Mouse (Mus musculus): Measurements from ENCODE around the gene Sema4d.

- TF ChIP-seq CTCF (IDR thresholded peaks at IDR 0.05; ENCODE audit: borderline replicate concordance, extremely low read depth, insufficient read depth, insufficient read length) (no peak), POLR2A (IDR thresholded peaks at IDR 0.05; ENCODE audit: borderline replicate concordance, extremely low read depth, insufficient read depth, insufficient read length, poor library complexity, severe bottlenecking) (no peak)
Observed at GRCm38 (mm10) chr13:51658094-51658493, 135.5 kb downstream of the Sema4d start.
